Mouse (Mus musculus): Measurements from ENCODE around the gene Bzw1.

DNA sequence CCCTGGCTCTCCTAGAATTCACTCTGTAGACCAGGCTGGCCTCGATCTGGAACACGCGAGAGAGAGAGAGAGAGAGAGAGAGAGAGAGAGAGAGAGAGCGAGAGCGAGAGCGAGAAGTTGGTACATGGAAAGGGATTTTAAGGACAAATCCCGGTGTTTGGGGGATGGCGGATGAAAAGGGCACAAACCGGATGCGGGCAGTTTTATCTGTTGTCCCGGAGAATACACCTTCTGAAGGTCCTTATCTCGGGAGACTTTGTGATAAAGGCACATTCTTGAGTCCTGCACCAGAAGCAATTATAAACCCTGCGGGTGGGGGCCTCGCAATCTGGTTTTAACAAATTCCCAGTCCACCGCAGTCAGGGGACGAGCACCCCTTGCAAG lies 438 bp upstream of the Bzw1 start:
- TF ChIP-seq CTCF (IDR thresholded peaks at IDR 0.05; ENCODE audit: low read depth), result no peak
- no peak for TF ChIP-seq EP300 (optimal IDR thresholded peaks at IDR 0.05)
